8 mouse cellular contexts compared by ENCODE assay signal in the genomic region with DNA sequence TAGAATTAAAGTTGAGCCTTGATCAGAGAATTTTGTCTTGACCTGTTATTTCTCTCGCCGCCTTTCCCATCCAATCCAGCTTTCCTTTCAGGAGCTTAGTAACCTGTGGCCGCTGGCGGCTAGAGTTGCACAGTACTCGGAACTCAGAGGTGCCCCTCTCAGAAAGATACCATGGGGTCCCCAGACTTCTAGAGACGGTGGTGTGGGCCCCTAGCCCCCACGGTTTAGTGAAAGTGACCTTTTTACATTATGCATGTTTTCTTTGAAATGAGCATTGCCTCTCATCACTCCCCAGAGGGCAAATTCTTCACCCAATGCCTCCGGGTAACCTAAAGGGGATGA. TPM values are rescaled to one million over a fixed set of nuclear protein-coding genes. Genes with fewer than 3 reads are reported as not detected.
A peak's percentile ranks its signal among the peaks of the same experiment; 100 is the strongest.
DNase-seq lines count a peak whose midpoint lies in the region; ATAC-seq and TF ChIP-seq lines count a peak whose summit lies in the region.
"Had no signal": no experiment of that assay in that cellular context is flagged by ENCODE, and none has a peak within 500 bp of the region (broad histone marks: within the 10 kb centered on the region; RNA-seq: fewer than 3 reads in every experiment).

No protein-coding gene starts in this region.

- no peaks in the 10 kb centered on the region for H3K9me3 ChIP-seq in megakaryocyte, embryonic 14.5 days
- H3K9me3 ChIP-seq in forebrain, embryonic 14.5 days (replicated peaks; ENCODE audit: control insufficient read depth, low read length) = no peaks in the 10 kb centered on the region
- no peaks in the 10 kb centered on the region for H3K9me3 ChIP-seq in limb, embryonic 15.5 days
- H3K9me3 ChIP-seq in stomach, postnatal 0 days (ENCODE audit: control insufficient read depth, low read length) = no peaks in the 10 kb centered on the region

- no peak for TF ChIP-seq CTCF in stomach, postnatal 0 days (IDR thresholded peaks at IDR 0.05; ENCODE audit: low read depth)

- peaks cover 11% of the 10 kb centered on the region for H3K4me1 ChIP-seq in megakaryocyte, embryonic 14.5 days
- no peaks in the 10 kb centered on the region for H3K4me1 ChIP-seq in forebrain, embryonic 14.5 days (ENCODE audit: control insufficient read depth, insufficient read depth, low read length)
- peaks cover 2% of the 10 kb centered on the region; the same call in 1 of the 2 replicates for H3K4me1 ChIP-seq in limb, embryonic 15.5 days
- no peaks in the 10 kb centered on the region for H3K4me1 ChIP-seq in stomach, postnatal 0 days (replicated peaks; ENCODE audit: control insufficient read depth, insufficient read depth)

- no peaks in the 10 kb centered on the region for H3K27me3 ChIP-seq in megakaryocyte, embryonic 14.5 days (replicated peaks)
- H3K27me3 ChIP-seq in forebrain, embryonic 14.5 days (replicated peaks; ENCODE audit: control insufficient read depth, insufficient read depth, low read length) = no peaks in the 10 kb centered on the region
- H3K27me3 ChIP-seq in limb, embryonic 15.5 days = no peaks in the 10 kb centered on the region
- no peaks in the 10 kb centered on the region for H3K27me3 ChIP-seq in stomach, postnatal 0 days (ENCODE audit: control insufficient read depth, insufficient read depth, low read length)

- no peaks in the 10 kb centered on the region for H3K36me3 ChIP-seq in megakaryocyte, embryonic 14.5 days (replicated peaks; ENCODE audit: low read length)
- H3K36me3 ChIP-seq in forebrain, embryonic 14.5 days (ENCODE audit: control insufficient read depth, insufficient read depth, low read length) = no peaks in the 10 kb centered on the region
- H3K36me3 ChIP-seq in limb, embryonic 15.5 days = no peaks in the 10 kb centered on the region
- H3K36me3 ChIP-seq in stomach, postnatal 0 days (ENCODE audit: control insufficient read depth, insufficient read depth, low read length) = no peaks in the 10 kb centered on the region

- TF ChIP-seq EP300 in stomach, postnatal 0 days (optimal IDR thresholded peaks at IDR 0.05) = no peak

- H3K4me3 ChIP-seq in megakaryocyte, embryonic 14.5 days (replicated peaks) = peak overlapping the region; percentile 89
- peak overlapping the region; percentile 28 for H3K4me3 ChIP-seq in forebrain, embryonic 14.5 days (ENCODE audit: low read depth, low read length)
- H3K4me3 ChIP-seq in limb, embryonic 15.5 days = peak overlapping the region; percentile 40
- H3K4me3 ChIP-seq in stomach, postnatal 0 days (ENCODE audit: low read depth, low read length) = peak overlapping the region; percentile 31

- H3K4me2 ChIP-seq in forebrain, embryonic 14.5 days (ENCODE audit: low read length) = peak overlapping the region; percentile 50
- peak overlapping the region; percentile 47 for H3K4me2 ChIP-seq in limb, embryonic 15.5 days
- H3K4me2 ChIP-seq in stomach, postnatal 0 days (replicated peaks; ENCODE audit: low read depth) = peak overlapping the region; percentile 49

- no peak for DNase-seq in forebrain, embryonic 14.5 days (ENCODE audit: low spot score)
- DNase-seq in stomach, postnatal 0 days (ENCODE audit: low spot score) = no peak
- no peak for DNase-seq in left cerebral cortex, adult 9 months (ENCODE audit: low spot score in 2 of 2)
- no peak for DNase-seq in retina, embryonic 14.5 days (ENCODE audit: low spot score)

- peak overlapping the region; percentile 45; the same call in 1 of the 2 replicates for H3K9ac ChIP-seq in forebrain, embryonic 14.5 days (ENCODE audit: low read length)
- peak overlapping the region; percentile 31; the same call in 1 of the 2 replicates for H3K9ac ChIP-seq in limb, embryonic 15.5 days
- H3K9ac ChIP-seq in stomach, postnatal 0 days (ENCODE audit: low read length) = peak overlapping the region; percentile 38; the same call in 1 of the 2 replicates

- ATAC-seq in megakaryocyte, adult 5-6 weeks (ENCODE audit: poor library complexity, severe bottlenecking) = no peak
- peak; percentile 55 for ATAC-seq in forebrain, embryonic 14.5 days
- no peak for ATAC-seq in limb, embryonic 15.5 days (ENCODE audit: insufficient number of reproducible peaks, low FRiP score, low TSS enrichment, low read depth)
- ATAC-seq in stomach, postnatal 0 days (ENCODE audit: low FRiP score, low TSS enrichment) = no peak; the same call in 1 of the 2 replicates

- H3K27ac ChIP-seq in forebrain, embryonic 14.5 days (ENCODE audit: low read depth, low read length) = no peak overlapping the region
- no peak overlapping the region for H3K27ac ChIP-seq in limb, embryonic 15.5 days
- no peak overlapping the region for H3K27ac ChIP-seq in stomach, postnatal 0 days (replicated peaks)

- WGBS in forebrain, embryonic 14.5 days = 14% methylated on average over 8 of the region's 8 CpGs
- 32% methylated on average over 8 of the region's 8 CpGs for WGBS in limb, embryonic 15.5 days
- 23% methylated on average over 8 of the region's 8 CpGs for WGBS in stomach, postnatal 0 days

RNA-seq across cellular contexts. Expression of a gene that starts 13.9 kb away (rescaled TPM):
- not detected in 2 replicates for polyA plus RNA-seq in megakaryocyte, embryonic 14.5 days (2012; ENCODE audit: insufficient read depth, low replicate concordance)
- not detected in 2 replicates for total RNA-seq in megakaryocyte, adult 5-6 weeks (2015)
- total RNA-seq in megakaryocyte, adult 5-6 weeks (2017) = not detected in 2 replicates
- 4.9 and 7.4 TPM in 2 replicates for polyA plus RNA-seq in forebrain, embryonic 14.5 days (2014; fragmentation: Nextera tagmentation; extraction: Ambion mirVana)
- polyA plus RNA-seq in limb, embryonic 15.5 days (2015; fragmentation: Nextera tagmentation; extraction: Ambion mirVana) = 3.5 and 4.0 TPM in 2 replicates
- 1.1 TPM in 2 replicates for polyA plus RNA-seq in stomach, postnatal 0 days (2015; fragmentation: Nextera tagmentation; extraction: Ambion mirVana)

RNA-seq across cellular contexts. Expression of a gene that starts 18.3 kb away (rescaled TPM):
- polyA plus RNA-seq in megakaryocyte, embryonic 14.5 days (2012; ENCODE audit: insufficient read depth, low replicate concordance) = not detected in 2 replicates
- total RNA-seq in megakaryocyte, adult 5-6 weeks (2015) = not detected in 2 replicates
- total RNA-seq in megakaryocyte, adult 5-6 weeks (2017) = not detected in 2 replicates
- not detected in 2 replicates for polyA plus RNA-seq in forebrain, embryonic 14.5 days (2014; fragmentation: Nextera tagmentation; extraction: Ambion mirVana)
- not detected in 2 replicates for polyA plus RNA-seq in limb, embryonic 15.5 days (2015; fragmentation: Nextera tagmentation; extraction: Ambion mirVana)
- polyA plus RNA-seq in stomach, postnatal 0 days (2015; fragmentation: Nextera tagmentation; extraction: Ambion mirVana) = not detected in 2 replicates
- total RNA-seq: layer of hippocampus, postnatal 25 days had no signal

RNA-seq across cellular contexts. Expression of a gene that starts 31.3 kb away (rescaled TPM):
- not detected in 2 replicates for polyA plus RNA-seq in megakaryocyte, embryonic 14.5 days (2012; ENCODE audit: insufficient read depth, low replicate concordance)
- total RNA-seq in megakaryocyte, adult 5-6 weeks (2015) = 7.5 and 8.3 TPM in 2 replicates
- 5.4 and 7.0 TPM in 2 replicates for total RNA-seq in megakaryocyte, adult 5-6 weeks (2017)
- 13.9 and 14.0 TPM in 2 replicates for polyA plus RNA-seq in forebrain, embryonic 14.5 days (2014; fragmentation: Nextera tagmentation; extraction: Ambion mirVana)
- 7.2 and 8.2 TPM in 2 replicates for polyA plus RNA-seq in limb, embryonic 15.5 days (2015; fragmentation: Nextera tagmentation; extraction: Ambion mirVana)
- 2.3 and 3.2 TPM in 2 replicates for polyA plus RNA-seq in stomach, postnatal 0 days (2015; fragmentation: Nextera tagmentation; extraction: Ambion mirVana)

Comparison
In these comparisons a context has a peak if more than half of its experiments do, and no peak if none do; other contexts are left out.
1. H3K4me3 ChIP-seq: peak in every context shown above with its lines; median percentile 89 in megakaryocyte, embryonic 14.5 days; 40 in limb, embryonic 15.5 days; 31 in stomach, postnatal 0 days; 28 in forebrain, embryonic 14.5 days.